11 mouse cellular contexts compared by ENCODE assay signal in genomic region chr16:45582512-45582911, GRCm38 (mm10). TPM values are rescaled to one million over a fixed set of nuclear protein-coding genes. Genes with fewer than 3 reads are reported as not detected.
DNase-seq lines count a peak whose midpoint lies in the region; ATAC-seq and TF ChIP-seq lines count a peak whose summit lies in the region.
"Had no signal": no experiment of that assay in that cellular context is flagged by ENCODE, and none has a peak within 500 bp of the region (broad histone marks: within the 10 kb centered on the region; RNA-seq: fewer than 3 reads in every experiment).

No protein-coding gene starts in this region.

- no peak for ATAC-seq in embryonic facial prominence, embryonic 11.5 days (replicated peaks; ENCODE audit: insufficient number of reproducible peaks, low FRiP score, low TSS enrichment, low read depth)
- no peak for ATAC-seq in midbrain, embryonic 11.5 days (ENCODE audit: low FRiP score)
- ATAC-seq in hindbrain, embryonic 16.5 days: no peak

- H3K27me3 ChIP-seq in embryonic facial prominence, embryonic 11.5 days (ENCODE audit: control insufficient read depth, insufficient read depth, low read length): no peaks in the 10 kb centered on the region
- no peaks in the 10 kb centered on the region for H3K27me3 ChIP-seq in embryonic facial prominence, embryonic 10.5 days (replicated peaks; ENCODE audit: low read depth, poor library complexity, severe bottlenecking)
- no peaks in the 10 kb centered on the region for H3K27me3 ChIP-seq in midbrain, embryonic 11.5 days (ENCODE audit: control insufficient read depth, insufficient read depth, low read length)
- H3K27me3 ChIP-seq in midbrain, embryonic 10.5 days (ENCODE audit: low read depth, poor library complexity, severe bottlenecking): no peaks in the 10 kb centered on the region
- no peaks in the 10 kb centered on the region; the same call in 1 of the 2 replicates for H3K27me3 ChIP-seq in hindbrain, embryonic 16.5 days (replicated peaks; ENCODE audit: control insufficient read depth, insufficient read depth, low read length)
- H3K27me3 ChIP-seq: megakaryocyte, embryonic 14.5 days had no signal

- H3K4me2 ChIP-seq in embryonic facial prominence, embryonic 11.5 days (ENCODE audit: low read depth, low read length): no peak overlapping the region
- no peak overlapping the region for H3K4me2 ChIP-seq in midbrain, embryonic 11.5 days
- no peak overlapping the region for H3K4me2 ChIP-seq in hindbrain, embryonic 16.5 days (ENCODE audit: low read length)

- H3K27ac ChIP-seq in embryonic facial prominence, embryonic 11.5 days (replicated peaks; ENCODE audit: low read depth, low read length): no peak overlapping the region
- H3K27ac ChIP-seq in embryonic facial prominence, embryonic 10.5 days (replicated peaks): no peak overlapping the region
- H3K27ac ChIP-seq in midbrain, embryonic 11.5 days (ENCODE audit: low read depth, low read length): no peak overlapping the region
- H3K27ac ChIP-seq in midbrain, embryonic 10.5 days (replicated peaks): no peak overlapping the region
- no peak overlapping the region for H3K27ac ChIP-seq in cortical plate, adult 2 months (ENCODE audit: insufficient read depth, low read length)
- H3K27ac ChIP-seq in hindbrain, embryonic 16.5 days (ENCODE audit: low read depth, low read length): no peak overlapping the region

- peak; percentile 45; the same call in 1 of the 2 replicates for TF ChIP-seq CTCF in cortical plate, adult 2 months (IDR thresholded peaks at IDR 0.05; ENCODE audit: extremely low read depth, insufficient read depth, low read length)

- no peak overlapping the region for H3K4me3 ChIP-seq in embryonic facial prominence, embryonic 11.5 days (ENCODE audit: low read depth, low read length)
- no peak overlapping the region for H3K4me3 ChIP-seq in embryonic facial prominence, embryonic 10.5 days
- no peak overlapping the region for H3K4me3 ChIP-seq in midbrain, embryonic 11.5 days (ENCODE audit: low read depth, low read length)
- no peak overlapping the region for H3K4me3 ChIP-seq in midbrain, embryonic 10.5 days
- H3K4me3 ChIP-seq in cortical plate, adult 2 months (ENCODE audit: insufficient read depth, low read length): no peak overlapping the region
- no peak overlapping the region for H3K4me3 ChIP-seq in hindbrain, embryonic 16.5 days (ENCODE audit: low read length)
- H3K4me3 ChIP-seq: megakaryocyte, embryonic 14.5 days had no signal

- H3K4me1 ChIP-seq in embryonic facial prominence, embryonic 11.5 days (ENCODE audit: control insufficient read depth, insufficient read depth, low read length): no peaks in the 10 kb centered on the region
- H3K4me1 ChIP-seq in embryonic facial prominence, embryonic 10.5 days: no peaks in the 10 kb centered on the region
- H3K4me1 ChIP-seq in midbrain, embryonic 11.5 days (ENCODE audit: control insufficient read depth, insufficient read depth, low read length): no peaks in the 10 kb centered on the region
- no peaks in the 10 kb centered on the region for H3K4me1 ChIP-seq in midbrain, embryonic 10.5 days
- no peaks in the 10 kb centered on the region for H3K4me1 ChIP-seq in cortical plate, adult 2 months (ENCODE audit: control insufficient read depth, insufficient read depth, low read length)
- no peaks in the 10 kb centered on the region for H3K4me1 ChIP-seq in hindbrain, embryonic 16.5 days (ENCODE audit: control insufficient read depth, insufficient read depth, low read depth, low read length)

- no peak for TF ChIP-seq POLR2A in cortical plate, adult 2 months (IDR thresholded peaks at IDR 0.05; ENCODE audit: extremely low read depth, insufficient read depth, low read length)

- no peaks in the 10 kb centered on the region for H3K36me3 ChIP-seq in embryonic facial prominence, embryonic 11.5 days (replicated peaks; ENCODE audit: control insufficient read depth, insufficient read depth, low read depth, low read length)
- H3K36me3 ChIP-seq in embryonic facial prominence, embryonic 10.5 days (replicated peaks): no peaks in the 10 kb centered on the region
- no peaks in the 10 kb centered on the region for H3K36me3 ChIP-seq in midbrain, embryonic 11.5 days (ENCODE audit: control insufficient read depth, insufficient read depth, low read length)
- H3K36me3 ChIP-seq in midbrain, embryonic 10.5 days: no peaks in the 10 kb centered on the region
- no peaks in the 10 kb centered on the region for H3K36me3 ChIP-seq in hindbrain, embryonic 16.5 days (ENCODE audit: control insufficient read depth, insufficient read depth, low read length)

- WGBS in embryonic facial prominence, embryonic 11.5 days: 30% methylated on average over 2 of the region's 2 CpGs
- 38% methylated on average over 2 of the region's 2 CpGs for whole genome bisulfite sequencing in embryonic facial prominence, embryonic 10.5 days
- WGBS in midbrain, embryonic 11.5 days: 44% methylated on average over 2 of the region's 2 CpGs
- WGBS in midbrain, embryonic 10.5 days: 41% methylated on average over 2 of the region's 2 CpGs
- 31% methylated on average over 2 of the region's 2 CpGs for WGBS in hindbrain, embryonic 16.5 days

- DNase-seq in embryonic facial prominence, embryonic 11.5 days (ENCODE audit: low spot score): peak; percentile 28
- no peak for DNase-seq in embryonic facial prominence, embryonic 10.5 days (ENCODE audit: low spot score)
- peak; percentile 85 for DNase-seq in midbrain, embryonic 11.5 days (ENCODE audit: low spot score, missing footprints)
- no peak for DNase-seq in midbrain, embryonic 10.5 days (ENCODE audit: low spot score)
- DNase-seq in retina, embryonic 14.5 days (ENCODE audit: low spot score): peak; percentile 25
- DNase-seq in ovary, postnatal 14 days (ENCODE audit: low spot score): no peak

- no peak overlapping the region for H3K9ac ChIP-seq in embryonic facial prominence, embryonic 11.5 days (replicated peaks; ENCODE audit: low read length)
- no peak overlapping the region for H3K9ac ChIP-seq in midbrain, embryonic 11.5 days (ENCODE audit: low read length)
- H3K9ac ChIP-seq in hindbrain, embryonic 16.5 days (ENCODE audit: low read depth, low read length): no peak overlapping the region

- H3K9me3 ChIP-seq in embryonic facial prominence, embryonic 11.5 days (replicated peaks; ENCODE audit: control insufficient read depth, low read length): no peaks in the 10 kb centered on the region
- H3K9me3 ChIP-seq in embryonic facial prominence, embryonic 10.5 days: no peaks in the 10 kb centered on the region
- no peaks in the 10 kb centered on the region for H3K9me3 ChIP-seq in midbrain, embryonic 11.5 days (ENCODE audit: control insufficient read depth, low read length)
- no peaks in the 10 kb centered on the region for H3K9me3 ChIP-seq in midbrain, embryonic 10.5 days (replicated peaks)
- no peaks in the 10 kb centered on the region for H3K9me3 ChIP-seq in hindbrain, embryonic 16.5 days (ENCODE audit: control insufficient read depth, low read length)
- H3K9me3 ChIP-seq: megakaryocyte, embryonic 14.5 days had no signal

RNA-seq across cellular contexts. Expression of gene Gcsam, which starts 27.7 kb away (rescaled TPM):
- polyA plus RNA-seq in embryonic facial prominence, embryonic 11.5 days (2014; fragmentation: Nextera tagmentation; extraction: Ambion mirVana): 0.15 and 0.32 TPM in 2 replicates
- polyA plus RNA-seq in embryonic facial prominence, embryonic 10.5 days (2016; fragmentation: Nextera tagmentation; extraction: Ambion mirVana): 0.10 TPM in 1 of 2 replicates, not detected in the other
- 0.14 TPM in 1 of 2 replicates, not detected in the other for polyA plus RNA-seq in midbrain, embryonic 11.5 days (2014; fragmentation: Nextera tagmentation; extraction: Ambion mirVana)
- 0.06 TPM in 1 of 2 replicates, not detected in the other for polyA plus RNA-seq in midbrain, embryonic 10.5 days (2016; fragmentation: Nextera tagmentation; extraction: Ambion mirVana)
- not detected in 2 replicates for polyA plus RNA-seq in cortical plate, adult 2 months (2012; rRNA removed)
- 0.05 TPM in 1 of 2 replicates, not detected in the other for polyA plus RNA-seq in hindbrain, embryonic 16.5 days (2015; fragmentation: Nextera tagmentation; extraction: Ambion mirVana)

RNA-seq across cellular contexts. Expression of gene Slc9c1, which starts 47.4 kb away (rescaled TPM):
- polyA plus RNA-seq in embryonic facial prominence, embryonic 11.5 days (2014; fragmentation: Nextera tagmentation; extraction: Ambion mirVana): not detected in 2 replicates
- not detected in 2 replicates for polyA plus RNA-seq in embryonic facial prominence, embryonic 10.5 days (2016; fragmentation: Nextera tagmentation; extraction: Ambion mirVana)
- not detected in 2 replicates for polyA plus RNA-seq in midbrain, embryonic 11.5 days (2014; fragmentation: Nextera tagmentation; extraction: Ambion mirVana)
- polyA plus RNA-seq in midbrain, embryonic 10.5 days (2016; fragmentation: Nextera tagmentation; extraction: Ambion mirVana): not detected in 2 replicates
- polyA plus RNA-seq in cortical plate, adult 2 months (2012; rRNA removed): not detected in 2 replicates
- not detected in 2 replicates for polyA plus RNA-seq in hindbrain, embryonic 16.5 days (2015; fragmentation: Nextera tagmentation; extraction: Ambion mirVana)
- polyA plus RNA-seq: heart, embryonic 16.5 days; stomach, embryonic 16.5 days had no signal

RNA-seq across cellular contexts. Expression of gene Gm17783, which starts 50.7 kb away (rescaled TPM):
- not detected in 2 replicates for polyA plus RNA-seq in embryonic facial prominence, embryonic 11.5 days (2014; fragmentation: Nextera tagmentation; extraction: Ambion mirVana)
- not detected in 2 replicates for polyA plus RNA-seq in embryonic facial prominence, embryonic 10.5 days (2016; fragmentation: Nextera tagmentation; extraction: Ambion mirVana)
- not detected in 2 replicates for polyA plus RNA-seq in midbrain, embryonic 11.5 days (2014; fragmentation: Nextera tagmentation; extraction: Ambion mirVana)
- not detected in 2 replicates for polyA plus RNA-seq in midbrain, embryonic 10.5 days (2016; fragmentation: Nextera tagmentation; extraction: Ambion mirVana)
- polyA plus RNA-seq in cortical plate, adult 2 months (2012; rRNA removed): not detected in 2 replicates
- polyA plus RNA-seq in hindbrain, embryonic 16.5 days (2015; fragmentation: Nextera tagmentation; extraction: Ambion mirVana): not detected in 2 replicates
- polyA plus RNA-seq: heart, embryonic 16.5 days had no signal

Comparison
In these comparisons a context has a peak if more than half of its experiments do, and no peak if none do; other contexts are left out.
1. DNase-seq: peak in embryonic facial prominence, embryonic 11.5 days (single experiment), midbrain, embryonic 11.5 days (single experiment) and retina, embryonic 14.5 days (single experiment); none in embryonic facial prominence, embryonic 10.5 days (single experiment), midbrain, embryonic 10.5 days (single experiment) and ovary, postnatal 14 days (single experiment).